26 mouse cellular contexts compared by ENCODE assay signal in the genomic region with DNA sequence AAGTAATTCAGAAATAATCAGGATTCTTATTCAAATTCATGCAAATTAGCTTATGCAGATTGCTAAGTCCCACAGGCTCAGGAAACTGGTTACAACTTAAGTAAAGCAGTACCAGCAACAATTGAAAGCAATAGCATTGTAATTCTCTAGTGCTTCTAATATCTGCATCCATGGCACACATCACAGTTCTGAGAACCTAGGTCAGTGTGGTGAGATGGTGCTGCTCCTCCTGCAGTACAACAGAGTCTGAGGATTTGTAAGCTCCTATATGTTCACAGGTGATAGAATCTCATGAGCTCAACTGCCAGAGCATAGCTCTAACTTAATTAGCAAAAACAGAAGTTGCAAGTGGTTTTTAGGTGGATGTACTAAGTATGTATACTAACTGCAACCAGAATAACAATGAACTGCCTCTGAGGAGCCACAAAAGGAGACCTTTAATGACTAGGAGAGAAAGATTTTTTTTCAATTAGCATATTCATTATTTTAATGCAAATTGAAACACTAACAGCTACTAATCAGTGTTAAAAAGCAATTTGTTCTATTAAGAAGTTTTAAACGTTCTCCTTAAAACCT.
DNase-seq lines count a peak whose midpoint lies in the region; ATAC-seq and TF ChIP-seq lines count a peak whose summit lies in the region.
"Had no signal": no experiment of that assay in that cellular context is flagged by ENCODE, and none has a peak within 500 bp of the region (broad histone marks: within the 10 kb centered on the region; RNA-seq: fewer than 3 reads in every experiment).

No protein-coding gene starts in this region.

- DNase-seq in ZHBTc4 (ENCODE audit: low read depth, low spot score) = peak; percentile 12
- peak; percentile 1 for DNase-seq in forebrain, postnatal 0 days
- DNase-seq in adrenal gland, adult 2 months = no peak
- no peak for DNase-seq in right cerebral cortex, postnatal 10 days (ENCODE audit: low spot score in 2 of 2)
- DNase-seq: adrenal gland, postnatal 36 days; cerebellum, adult 11 months; cerebellum, adult 9-11 months; gastrocnemius, postnatal 14 days; heart, adult 11 months; kidney, postnatal 4 days; left cerebral cortex, postnatal 4 days; lung, postnatal 4 days; right cerebral cortex, postnatal 14 days; thymus, adult 2 months; thymus, postnatal 4 days had no signal

- H3K4me1 ChIP-seq in hindbrain, embryonic 15.5 days (replicated peaks) = no peaks in the 10 kb centered on the region
- no peaks in the 10 kb centered on the region for H3K4me1 ChIP-seq in hindbrain, embryonic 12.5 days
- no peaks in the 10 kb centered on the region for H3K4me1 ChIP-seq in forebrain, postnatal 0 days (ENCODE audit: insufficient read depth)
- H3K4me1 ChIP-seq in midbrain, embryonic 16.5 days (ENCODE audit: control insufficient read depth, insufficient read depth, low read length) = peaks cover 3% of the 10 kb centered on the region; the same call in 1 of the 2 replicates
- H3K4me1 ChIP-seq: embryonic facial prominence, embryonic 15.5 days; kidney, embryonic 15.5 days; limb, embryonic 15.5 days; liver, embryonic 15.5 days had no signal

- H3K4me2 ChIP-seq in hindbrain, embryonic 15.5 days = no peak overlapping the region
- no peak overlapping the region for H3K4me2 ChIP-seq in hindbrain, embryonic 12.5 days (replicated peaks)
- H3K4me2 ChIP-seq in forebrain, postnatal 0 days (ENCODE audit: low read depth) = no peak overlapping the region
- no peak overlapping the region for H3K4me2 ChIP-seq in midbrain, embryonic 16.5 days (ENCODE audit: low read length)
- H3K4me2 ChIP-seq: embryonic facial prominence, embryonic 15.5 days; heart, embryonic 11.5 days; kidney, embryonic 15.5 days; limb, embryonic 15.5 days; liver, embryonic 15.5 days had no signal

- WGBS in hindbrain, embryonic 15.5 days = 28% methylated on average over 1 of the region's 1 CpGs
- WGBS in hindbrain, embryonic 12.5 days = 40% methylated on average over 1 of the region's 1 CpGs
- 10% methylated on average over 1 of the region's 1 CpGs for WGBS in forebrain, postnatal 0 days
- 21% methylated on average over 1 of the region's 1 CpGs for WGBS in midbrain, embryonic 16.5 days

- H3K9me3 ChIP-seq in hindbrain, embryonic 15.5 days = no peaks in the 10 kb centered on the region
- H3K9me3 ChIP-seq in hindbrain, embryonic 12.5 days (replicated peaks) = no peaks in the 10 kb centered on the region
- H3K9me3 ChIP-seq in forebrain, postnatal 0 days (ENCODE audit: low read length) = no peaks in the 10 kb centered on the region
- no peaks in the 10 kb centered on the region for H3K9me3 ChIP-seq in midbrain, embryonic 16.5 days (replicated peaks; ENCODE audit: control insufficient read depth, low read length, poor library complexity, severe bottlenecking)
- H3K9me3 ChIP-seq: embryonic facial prominence, embryonic 15.5 days; kidney, embryonic 15.5 days; limb, embryonic 15.5 days; liver, embryonic 15.5 days had no signal

- TF ChIP-seq CTCF in forebrain, postnatal 0 days (IDR thresholded peaks at IDR 0.05; ENCODE audit: low read depth) = no peak

- ATAC-seq in hindbrain, embryonic 15.5 days (ENCODE audit: low FRiP score, low read depth) = peak; percentile 68; the same call in 1 of the 2 replicates
- no peak for ATAC-seq in hindbrain, embryonic 12.5 days (ENCODE audit: low FRiP score)
- ATAC-seq in forebrain, postnatal 0 days = peak; percentile 50; the same call in 1 of the 2 replicates
- ATAC-seq in midbrain, embryonic 16.5 days = 0 out of 2 replicates have a peak, but pooled peaks have one; percentile 54
- ATAC-seq: intestine, postnatal 0 days had no signal

- no peaks in the 10 kb centered on the region for H3K36me3 ChIP-seq in hindbrain, embryonic 15.5 days
- H3K36me3 ChIP-seq in hindbrain, embryonic 12.5 days = no peaks in the 10 kb centered on the region
- H3K36me3 ChIP-seq in forebrain, postnatal 0 days (ENCODE audit: insufficient read depth) = no peaks in the 10 kb centered on the region
- H3K36me3 ChIP-seq in midbrain, embryonic 16.5 days (ENCODE audit: control insufficient read depth, insufficient read depth, low read length) = no peaks in the 10 kb centered on the region
- H3K36me3 ChIP-seq: embryonic facial prominence, embryonic 15.5 days; kidney, embryonic 15.5 days; limb, embryonic 15.5 days; liver, embryonic 15.5 days had no signal

- no peak overlapping the region for H3K9ac ChIP-seq in hindbrain, embryonic 15.5 days
- H3K9ac ChIP-seq in hindbrain, embryonic 12.5 days = no peak overlapping the region
- H3K9ac ChIP-seq in forebrain, postnatal 0 days = no peak overlapping the region
- H3K9ac ChIP-seq in midbrain, embryonic 16.5 days (ENCODE audit: low read depth, low read length) = no peak overlapping the region
- H3K9ac ChIP-seq: embryonic facial prominence, embryonic 15.5 days; kidney, embryonic 15.5 days; limb, embryonic 15.5 days; liver, embryonic 15.5 days had no signal

- no peaks in the 10 kb centered on the region for H3K27me3 ChIP-seq in hindbrain, embryonic 15.5 days
- no peaks in the 10 kb centered on the region for H3K27me3 ChIP-seq in hindbrain, embryonic 12.5 days
- no peaks in the 10 kb centered on the region for H3K27me3 ChIP-seq in forebrain, postnatal 0 days (ENCODE audit: insufficient read depth, low read length)
- no peaks in the 10 kb centered on the region for H3K27me3 ChIP-seq in midbrain, embryonic 16.5 days (ENCODE audit: control insufficient read depth, insufficient read depth, low read depth, low read length)
- H3K27me3 ChIP-seq: embryonic facial prominence, embryonic 15.5 days; kidney, embryonic 15.5 days; limb, embryonic 15.5 days; liver, embryonic 15.5 days had no signal

- no peak overlapping the region for H3K4me3 ChIP-seq in hindbrain, embryonic 15.5 days
- H3K4me3 ChIP-seq in hindbrain, embryonic 12.5 days = no peak overlapping the region
- H3K4me3 ChIP-seq in forebrain, postnatal 0 days (ENCODE audit: low read depth, low read length) = no peak overlapping the region
- no peak overlapping the region for H3K4me3 ChIP-seq in midbrain, embryonic 16.5 days (ENCODE audit: low read depth, low read length)
- H3K4me3 ChIP-seq: embryonic facial prominence, embryonic 15.5 days; kidney, embryonic 15.5 days; limb, embryonic 15.5 days; liver, embryonic 15.5 days; myocyte had no signal

- H3K27ac ChIP-seq in hindbrain, embryonic 15.5 days (replicated peaks) = no peak overlapping the region
- H3K27ac ChIP-seq in hindbrain, embryonic 12.5 days = no peak overlapping the region
- no peak overlapping the region for H3K27ac ChIP-seq in forebrain, postnatal 0 days (ENCODE audit: low read depth, low read length)
- H3K27ac ChIP-seq in midbrain, embryonic 16.5 days (ENCODE audit: low read length) = no peak overlapping the region
- H3K27ac ChIP-seq: embryonic facial prominence, embryonic 15.5 days; kidney, embryonic 15.5 days; limb, embryonic 15.5 days; liver, embryonic 15.5 days; stomach, postnatal 0 days had no signal

Comparison
In these comparisons a context has a peak if more than half of its experiments do, and no peak if none do; other contexts are left out.
1. DNase-seq: peak in ZHBTc4 (single experiment) and forebrain, postnatal 0 days (single experiment); none in adrenal gland, adult 2 months (single experiment) and right cerebral cortex, postnatal 10 days (0 of 2).